Mouse (Mus musculus) G1E (cell line): ENCODE data around the gene Aftph.

Source experiments
- CTCF ChIP-seq: IDR thresholded peaks from 2 replicates; pipeline ENCODE4 v1.5.1; 2012; ENCODE audit warnings: low read depth, low read length, inconsistent platforms, mixed read lengths
- GATA1 ChIP-seq: IDR thresholded peaks from 2 replicates; pipeline ENCODE4 v1.6.1; 2012; ENCODE audit warnings: borderline replicate concordance, low read length, inconsistent platforms, mixed read lengths
- GATA2 ChIP-seq: IDR thresholded peaks from 2 replicates; pipeline ENCODE4 v1.6.1; 2012; ENCODE audit warnings: low read depth, low read length, inconsistent platforms, borderline replicate concordance
- POLR2AphosphoS5 ChIP-seq: IDR thresholded peaks from 2 replicates; pipeline ENCODE4 v1.6.1; 2012; ENCODE audit warnings: low read depth, low read length, inconsistent platforms; ENCODE audit not compliant: insufficient replicate concordance

DNA sequence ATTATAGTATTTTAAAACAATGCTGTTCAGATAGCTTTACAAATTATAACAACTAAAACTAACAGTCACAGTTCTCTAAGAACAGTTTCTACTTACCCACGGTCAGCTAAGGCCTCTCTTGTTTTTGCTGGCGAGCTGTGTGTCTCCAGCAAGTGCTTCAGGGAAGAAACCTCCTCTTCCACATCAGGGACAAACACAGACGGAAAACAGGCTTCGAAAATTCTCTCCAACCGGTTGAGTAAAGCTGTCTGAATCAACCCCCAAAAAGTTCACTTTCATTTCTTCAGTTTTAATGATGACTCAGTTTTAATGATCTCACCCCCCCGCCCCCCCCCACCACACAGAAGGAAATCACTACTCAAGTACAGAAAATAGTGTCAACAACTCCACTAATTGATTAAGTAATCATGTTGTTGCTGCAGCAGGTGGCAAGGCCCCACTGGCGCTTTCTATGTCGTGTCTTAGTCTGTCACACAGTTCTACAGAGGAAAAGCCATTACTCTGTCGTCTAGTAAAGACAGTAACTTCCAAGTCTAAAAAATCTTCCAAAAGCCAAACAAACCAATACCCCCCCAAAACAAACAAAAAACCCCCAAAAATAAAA lies 29.2 kb downstream of the Aftph start:
- TF ChIP-seq CTCF (no peak), POLR2AphosphoS5 (no peak), GATA2 (no peak), GATA1 (no peak)
